7 mouse cellular contexts compared by ENCODE assay signal in genomic region chr1:21078481-21079214, GRCm38 (mm10). TPM values are rescaled to one million over a fixed set of nuclear protein-coding genes. Genes with fewer than 3 reads are reported as not detected.
DNase-seq lines count a peak whose midpoint lies in the region; ATAC-seq and TF ChIP-seq lines count a peak whose summit lies in the region.

No protein-coding gene starts in this region.

- no peaks in the 10 kb centered on the region for H3K9me3 ChIP-seq in neural tube, embryonic 11.5 days (ENCODE audit: control insufficient read depth, low read length)
- no peaks in the 10 kb centered on the region for H3K9me3 ChIP-seq in forebrain, postnatal 0 days (ENCODE audit: low read length)
- H3K9me3 ChIP-seq in limb, embryonic 13.5 days, result no peaks in the 10 kb centered on the region
- no peaks in the 10 kb centered on the region for H3K9me3 ChIP-seq in midbrain, embryonic 16.5 days (replicated peaks; ENCODE audit: control insufficient read depth, low read length, poor library complexity, severe bottlenecking)

- peak overlapping the region; percentile 55 for H3K4me3 ChIP-seq in neural tube, embryonic 11.5 days (ENCODE audit: low read depth, low read length)
- peak overlapping the region; percentile 77 for H3K4me3 ChIP-seq in bone marrow, adult 2 months (replicated peaks; ENCODE audit: control insufficient read depth, low read depth, low read length)
- H3K4me3 ChIP-seq in forebrain, postnatal 0 days (ENCODE audit: low read depth, low read length), result peak overlapping the region; percentile 80
- peak overlapping the region; percentile 58 for H3K4me3 ChIP-seq in limb, embryonic 13.5 days
- peak overlapping the region; percentile 75 for H3K4me3 ChIP-seq in midbrain, embryonic 16.5 days (ENCODE audit: low read depth, low read length)

- intact Hi-C loops in left cerebral cortex, postnatal 36 days (cut with DNase I), result no loop called here

- DNase-seq in neural tube, embryonic 11.5 days (ENCODE audit: low spot score), result no peak
- no peak for DNase-seq in neural tube, embryonic 10.5 days (ENCODE audit: extremely low spot score, low spot score)
- DNase-seq in forebrain, postnatal 0 days, result no peak
- no peak for DNase-seq in left cerebral cortex, postnatal 36 days (ENCODE audit: low spot score in 2 of 2)

- peaks cover 17% of the 10 kb centered on the region for H3K4me1 ChIP-seq in neural tube, embryonic 11.5 days (ENCODE audit: control insufficient read depth, insufficient read depth, low read length)
- peaks cover 1% of the 10 kb centered on the region; the same call in 1 of the 2 replicates for H3K4me1 ChIP-seq in bone marrow, adult 2 months (ENCODE audit: control insufficient read depth, insufficient read depth, low read length)
- no peaks in the 10 kb centered on the region; the same call in 1 of the 2 replicates for H3K4me1 ChIP-seq in forebrain, postnatal 0 days (ENCODE audit: insufficient read depth)
- H3K4me1 ChIP-seq in limb, embryonic 13.5 days, result peaks cover 53% of the 10 kb centered on the region
- peaks cover 14% of the 10 kb centered on the region for H3K4me1 ChIP-seq in midbrain, embryonic 16.5 days (ENCODE audit: control insufficient read depth, insufficient read depth, low read length)

- H3K36me3 ChIP-seq in neural tube, embryonic 11.5 days (ENCODE audit: control insufficient read depth, insufficient read depth, low read length), result no peaks in the 10 kb centered on the region
- H3K36me3 ChIP-seq in forebrain, postnatal 0 days (ENCODE audit: insufficient read depth), result no peaks in the 10 kb centered on the region
- H3K36me3 ChIP-seq in limb, embryonic 13.5 days, result no peaks in the 10 kb centered on the region
- no peaks in the 10 kb centered on the region for H3K36me3 ChIP-seq in midbrain, embryonic 16.5 days (ENCODE audit: control insufficient read depth, insufficient read depth, low read length)

- 1% methylated on average over 36 of the region's 36 CpGs for WGBS in neural tube, embryonic 11.5 days
- under 1% methylated on average over 36 of the region's 36 CpGs for WGBS in bone marrow, adult 2 months
- WGBS in forebrain, postnatal 0 days, result 5% methylated on average over 36 of the region's 36 CpGs
- under 1% methylated on average over 35 of the region's 36 CpGs for WGBS in limb, embryonic 13.5 days
- WGBS in midbrain, embryonic 16.5 days, result 1% methylated on average over 36 of the region's 36 CpGs

- peak; percentile 64 for ATAC-seq in neural tube, embryonic 11.5 days (ENCODE audit: insufficient read depth, low FRiP score, low TSS enrichment)
- ATAC-seq in forebrain, postnatal 0 days, result no peak; the same call in 1 of the 2 replicates
- ATAC-seq in limb, embryonic 13.5 days (ENCODE audit: low FRiP score, low read depth), result peak; percentile 70
- peak; percentile 59 for ATAC-seq in midbrain, embryonic 16.5 days

- no peak for TF ChIP-seq CTCF in bone marrow, adult 2 months (IDR thresholded peaks at IDR 0.05; ENCODE audit: control insufficient read depth, insufficient read depth, low read length)
- peak; percentile 20; the same call in 1 of the 2 replicates for TF ChIP-seq CTCF in forebrain, postnatal 0 days (IDR thresholded peaks at IDR 0.05; ENCODE audit: low read depth)

- H3K9ac ChIP-seq in neural tube, embryonic 11.5 days (ENCODE audit: low read length), result peak overlapping the region; percentile 65
- H3K9ac ChIP-seq in forebrain, postnatal 0 days, result peak overlapping the region; percentile 84
- H3K9ac ChIP-seq in limb, embryonic 13.5 days, result peak overlapping the region; percentile 83
- H3K9ac ChIP-seq in midbrain, embryonic 16.5 days (ENCODE audit: low read depth, low read length), result peak overlapping the region; percentile 87

- 0 out of 2 replicates have a peak, but pooled peaks have one; percentile 17 for TF ChIP-seq POLR2A in bone marrow, adult 2 months (IDR thresholded peaks at IDR 0.05; ENCODE audit: borderline replicate concordance, control insufficient read depth, low read depth, low read length)

- no peak overlapping the region for H3K27ac ChIP-seq in neural tube, embryonic 11.5 days (ENCODE audit: low read depth, low read length)
- no peak overlapping the region for H3K27ac ChIP-seq in bone marrow, adult 2 months (ENCODE audit: control insufficient read depth, insufficient read depth, low read depth, low read length, poor library complexity)
- no peak overlapping the region for H3K27ac ChIP-seq in forebrain, postnatal 0 days (ENCODE audit: low read depth, low read length)
- peak overlapping the region; percentile 76 for H3K27ac ChIP-seq in limb, embryonic 13.5 days
- no peak overlapping the region; the same call in 1 of the 2 replicates for H3K27ac ChIP-seq in midbrain, embryonic 16.5 days (ENCODE audit: low read length)

- H3K27me3 ChIP-seq in neural tube, embryonic 11.5 days (ENCODE audit: control insufficient read depth, insufficient read depth, low read length), result no peaks in the 10 kb centered on the region
- no peaks in the 10 kb centered on the region for H3K27me3 ChIP-seq in forebrain, postnatal 0 days (ENCODE audit: insufficient read depth, low read length)
- H3K27me3 ChIP-seq in limb, embryonic 13.5 days, result no peaks in the 10 kb centered on the region
- peaks cover 2% of the 10 kb centered on the region; the same call in 1 of the 2 replicates for H3K27me3 ChIP-seq in midbrain, embryonic 16.5 days (ENCODE audit: control insufficient read depth, insufficient read depth, low read depth, low read length)

- peak overlapping the region; percentile 62 for H3K4me2 ChIP-seq in neural tube, embryonic 11.5 days (ENCODE audit: low read depth)
- peak overlapping the region; percentile 76 for H3K4me2 ChIP-seq in forebrain, postnatal 0 days (ENCODE audit: low read depth)
- H3K4me2 ChIP-seq in limb, embryonic 13.5 days (replicated peaks), result peak overlapping the region; percentile 83
- peak overlapping the region; percentile 76 for H3K4me2 ChIP-seq in midbrain, embryonic 16.5 days (ENCODE audit: low read length)

RNA-seq across cellular contexts. Expression of gene Tram2, which starts 0.4 kb away (rescaled TPM):
- polyA plus RNA-seq in neural tube, embryonic 11.5 days (2014; fragmentation: Nextera tagmentation; extraction: Ambion mirVana), result 6.9 and 7.9 TPM in 2 replicates
- polyA plus RNA-seq in bone marrow, adult 2 months (2011; ENCODE audit: insufficient read depth, insufficient read length, low replicate concordance, missing spikeins), result 3.1 and 6.7 TPM in 2 replicates
- 0.85 and 1.9 TPM in 2 replicates for total RNA-seq in forebrain, postnatal 0 days (2014; rRNA removed)
- polyA plus RNA-seq in forebrain, postnatal 0 days (2015; fragmentation: Nextera tagmentation; extraction: Ambion mirVana), result 0.98 and 1.3 TPM in 2 replicates
- polyA plus RNA-seq in limb, embryonic 13.5 days (2015; fragmentation: Nextera tagmentation; extraction: Ambion mirVana), result 11.6 and 12.4 TPM in 2 replicates
- 2.0 TPM in 2 replicates for polyA plus RNA-seq in midbrain, embryonic 16.5 days (2015; fragmentation: Nextera tagmentation; extraction: Ambion mirVana)
- total RNA-seq in left cerebral cortex, postnatal 36 days (2021), result 1 to 10 TPM in 1 of 2 experiments, under 1 TPM in 1; 0.81 to 1.3 TPM
